Mouse (Mus musculus) hindbrain, embryonic 14.5 days (tissue): ENCODE measurements around the gene Fau. TPM values are rescaled to one million over a fixed set of nuclear protein-coding genes. Genes with fewer than 3 reads are reported as not detected.
A peak's percentile ranks its signal among the peaks of the same experiment; 100 is the strongest.

ENCODE experiments used
- ATAC-seq: fragments of 200-750 bp; cut with Nextera tagmentation; 2 replicates; pipeline ENCODE4 v1.8.0; 2017; ENCODE audit warnings: moderate number of reproducible peaks, mild to moderate bottlenecking, moderate TSS enrichment, moderate library complexity; ENCODE audit not compliant: low FRiP score
- DNase-seq: peaks from one replicate; pipeline ENCODE4 v3.0.0-alpha.2; 2015; ENCODE audit warnings: low spot score
- H3K27ac ChIP-seq: fragments of 300-500 bp; sonication (generic); 2 replicates; pipeline ENCODE4 v1.5.1; 2014; ENCODE audit warnings: mild to moderate bottlenecking, moderate library complexity
- H3K27me3 ChIP-seq: fragments of 300-500 bp; sonication (generic); 2 replicates; pipeline ENCODE4 v1.6.1; 2014; ENCODE audit warnings: mild to moderate bottlenecking, low read length, mixed read lengths; ENCODE audit not compliant: control insufficient read depth, insufficient read depth
- H3K36me3 ChIP-seq: fragments of 300-500 bp; sonication (generic); replicated peaks from 2 replicates; pipeline ENCODE4 v1.6.1; 2014; ENCODE audit not compliant: control insufficient read depth, insufficient read depth
- H3K4me1 ChIP-seq: fragments of 300-500 bp; sonication (generic); replicated peaks from 2 replicates; pipeline ENCODE4 v1.6.1; 2014; ENCODE audit warnings: antibody characterized with exemption, low read length, mixed read lengths; ENCODE audit not compliant: control insufficient read depth, insufficient read depth
- H3K4me2 ChIP-seq: fragments of 300-500 bp; sonication (generic); replicated peaks from 2 replicates; pipeline ENCODE4 v1.6.1; 2014; ENCODE audit warnings: mild to moderate bottlenecking, moderate library complexity
- H3K4me3 ChIP-seq: fragments of 300-500 bp; sonication (generic); replicated peaks from 2 replicates; pipeline ENCODE4 v1.5.1; 2014; ENCODE audit warnings: mild to moderate bottlenecking, low read length
- H3K9ac ChIP-seq: fragments of 300-500 bp; sonication (generic); 2 replicates; pipeline ENCODE4 v1.6.1; 2014
- H3K9me3 ChIP-seq: fragments of 300-500 bp; sonication (generic); 2 replicates; pipeline ENCODE4 v1.6.1; 2016; ENCODE audit warnings: low read length; ENCODE audit not compliant: control insufficient read depth
- WGBS: fragments of 180-500 bp; shearing (Covaris S2); extraction: QIAGEN DNeasy Blood & Tissue Kit; methylation state at CpG from one replicate; pipeline ENCODE4 v1.1.7; 2014; 5-methylcytosine and 5-hydroxymethylcytosine counted together
- polyA plus RNA-seq: library from polyadenylated mRNA; unstranded; fragments of >200 nt; fragmentation: Nextera tagmentation; extraction: Ambion mirVana; gene quantifications from 2 replicates; pipeline ENCODE4 v1.2.1, GENCODE M21; 2014

Gene Fau
- polyA plus RNA-seq, 1 experiment from 2014 or later: 672 TPM

GRCm38 (mm10) chr19:6079983-6080480 is 22.4 kb downstream of the Fau start, which contains the start of gene Tmem262:
Gene Tmem262, plus strand, starts transcription at chr19:6080033.
- Histone ChIP-seq H3K4me1 (peaks cover 19% of the 10 kb centered on the region), H3K27ac (no peak within 1 kb of the TSS), H3K9me3 (no peaks in the 10 kb centered on the region), H3K27me3 (no peaks in the 10 kb centered on the region), H3K4me2 (no peak within 1 kb of the TSS), H3K36me3 (peaks cover 42% of the 10 kb centered on the region), H3K9ac (no peak within 1 kb of the TSS), H3K4me3 (no peak within 1 kb of the TSS)
- ATAC-seq (no peak), DNase-seq (no peak)
- WGBS: 97% methylated on average over 12 of the region's 12 CpGs

GRCm38 (mm10) chr19:6082156-6082555 is 24.5 kb downstream of the Fau start, which contains the start of gene Gm28374:
Gene Gm28374, minus strand, starts transcription at chr19:6082256.
- no peak for ATAC-seq
- DNase-seq: no peak
- Histone ChIP-seq H3K9ac (no peak within 1 kb of the TSS), H3K36me3 (peaks cover 37% of the 10 kb centered on the region), H3K27me3 (no peaks in the 10 kb centered on the region), H3K4me1 (peaks cover 14% of the 10 kb centered on the region), H3K4me3 (no peak within 1 kb of the TSS), H3K4me2 (no peak within 1 kb of the TSS), H3K9me3 (no peaks in the 10 kb centered on the region), H3K27ac (no peak within 1 kb of the TSS)
- 91% methylated on average over 9 of the region's 9 CpGs for WGBS

- H3K9ac ChIP-seq: peak within 1 kb of the TSS; percentile 68
- H3K4me3 ChIP-seq: peak within 1 kb of the TSS; percentile 47
- ATAC-seq: peak; percentile 91
- peaks cover 14% of the 10 kb centered on the region for H3K4me1 ChIP-seq
- H3K36me3 ChIP-seq: peaks cover 29% of the 10 kb centered on the region
- no peaks in the 10 kb centered on the region for H3K27me3 ChIP-seq
- under 1% methylated on average over 58 of the region's 58 CpGs for WGBS
- peak; percentile 100 for DNase-seq
- H3K27ac ChIP-seq: peak within 1 kb of the TSS; percentile 26; the same call in 1 of the 2 replicates
- H3K9me3 ChIP-seq: no peaks in the 10 kb centered on the region
- H3K4me2 ChIP-seq: peak within 1 kb of the TSS; percentile 92
Observed at GRCm38 (mm10) chr19:6084478-6085248, 27.0 kb downstream of the Fau start, which contains the start of the genes Zfpl1 and Cdca5. Gene Zfpl1, minus strand, starts transcription at chr19:6084956. Gene Cdca5, plus strand, starts transcription at chr19:6084983.

GRCm38 (mm10) chr19:6085417-6085879 is 27.8 kb downstream of the Fau start:
- ATAC-seq: peak; percentile 71
- Histone ChIP-seq H3K27ac (no peak overlapping the region), H3K4me2 (peak overlapping the region; percentile 92), H3K27me3 (no peaks in the 10 kb centered on the region), H3K4me1 (peaks cover 14% of the 10 kb centered on the region), H3K36me3 (peaks cover 25% of the 10 kb centered on the region), H3K4me3 (peak overlapping the region; percentile 47), H3K9ac (no peak overlapping the region; the same call in 1 of the 2 replicates), H3K9me3 (no peaks in the 10 kb centered on the region)
- WGBS: 0% methylated on average over 17 of the region's 17 CpGs
- DNase-seq: peak; percentile 62

- Histone ChIP-seq H3K4me2 (no peak overlapping the region), H3K9ac (no peak overlapping the region), H3K9me3 (no peaks in the 10 kb centered on the region), H3K4me1 (peaks cover 9% of the 10 kb centered on the region), H3K36me3 (peaks cover 7% of the 10 kb centered on the region; the same call in 1 of the 2 replicates), H3K4me3 (no peak overlapping the region), H3K27ac (no peak overlapping the region), H3K27me3 (no peaks in the 10 kb centered on the region)
- DNase-seq (no peak), ATAC-seq (no peak)
- 96% methylated on average over 13 of the region's 13 CpGs for WGBS
Observed at GRCm38 (mm10) chr19:6088841-6089240, 31.2 kb downstream of the Fau start.

GRCm38 (mm10) chr19:6094119-6094518 is 36.5 kb downstream of the Fau start, which contains the start of gene AC131692.1:
Gene AC131692.1, plus strand, starts transcription at chr19:6094419.
- ATAC-seq (no peak), DNase-seq (no peak)
- Histone ChIP-seq H3K9me3 (no peaks in the 10 kb centered on the region), H3K4me3 (no peak within 1 kb of the TSS), H3K27me3 (no peaks in the 10 kb centered on the region), H3K9ac (no peak within 1 kb of the TSS), H3K4me1 (no peaks in the 10 kb centered on the region), H3K36me3 (peaks cover 7% of the 10 kb centered on the region; the same call in 1 of the 2 replicates), H3K4me2 (no peak within 1 kb of the TSS), H3K27ac (no peak within 1 kb of the TSS)
- 91% methylated on average over 7 of the region's 7 CpGs for WGBS

GRCm38 (mm10) chr19:6097847-6098246 is 40.2 kb downstream of the Fau start:
- no peak for DNase-seq
- H3K27me3 ChIP-seq: no peaks in the 10 kb centered on the region
- ATAC-seq: no peak
- H3K27ac ChIP-seq: no peak overlapping the region
- WGBS: 86% methylated on average over 3 of the region's 3 CpGs
- no peak overlapping the region for H3K4me3 ChIP-seq
- no peaks in the 10 kb centered on the region for H3K36me3 ChIP-seq
- no peaks in the 10 kb centered on the region for H3K4me1 ChIP-seq
- no peaks in the 10 kb centered on the region for H3K9me3 ChIP-seq
- H3K9ac ChIP-seq: no peak overlapping the region
- no peak overlapping the region for H3K4me2 ChIP-seq

GRCm38 (mm10) chr19:6101186-6101585 is 43.5 kb downstream of the Fau start:
- WGBS: 50% methylated on average over 6 of the region's 6 CpGs
- ATAC-seq (no peak), DNase-seq (no peak)
- Histone ChIP-seq H3K9me3 (no peaks in the 10 kb centered on the region), H3K27me3 (no peaks in the 10 kb centered on the region), H3K36me3 (no peaks in the 10 kb centered on the region), H3K4me1 (no peaks in the 10 kb centered on the region), H3K9ac (no peak overlapping the region), H3K4me2 (no peak overlapping the region), H3K4me3 (no peak overlapping the region), H3K27ac (no peak overlapping the region)

- Histone ChIP-seq H3K9me3 (no peaks in the 10 kb centered on the region), H3K27me3 (no peaks in the 10 kb centered on the region), H3K4me1 (no peaks in the 10 kb centered on the region), H3K36me3 (no peaks in the 10 kb centered on the region), H3K9ac (no peak overlapping the region), H3K4me2 (no peak overlapping the region), H3K4me3 (no peak overlapping the region), H3K27ac (no peak overlapping the region)
- WGBS: 81% methylated on average over 6 of the region's 6 CpGs
- no peak for ATAC-seq
- no peak for DNase-seq
Observed at GRCm38 (mm10) chr19:6102169-6102853, 44.7 kb downstream of the Fau start.
